Mouse (Mus musculus) kidney, adult 18-20 months (tissue): ENCODE data around the gene Vwa1.

Experiments used
- DNase-seq: peaks from one replicate; pipeline ENCODE4 v3.0.0; 2021

Gene Vwa1

GRCm38 (mm10) chr4:155777816-155778215 lies 3.3 kb upstream of the Vwa1 start:
- DNase-seq: no peak

- DNase-seq: no peak
These were observed 2.3 kb upstream of the Vwa1 start for GRCm38 (mm10) chr4:155776704-155777335.

- DNase-seq: peak; percentile 49
These were observed 1.4 kb upstream of the Vwa1 start for GRCm38 (mm10) chr4:155775855-155776254.

- DNase-seq: peak; percentile 68
These were observed 658 bp upstream of the Vwa1 start for GRCm38 (mm10) chr4:155774971-155775740.

- DNase-seq: no peak
These were observed 991 bp downstream of the Vwa1 start for GRCm38 (mm10) chr4:155773335-155774078.

- no peak for DNase-seq
These were observed 1.7 kb downstream of the Vwa1 start for GRCm38 (mm10) chr4:155772786-155773185.

- peak; percentile 51 for DNase-seq
These were observed 2.8 kb downstream of the Vwa1 start for GRCm38 (mm10) chr4:155771706-155772105.

GRCm38 (mm10) chr4:155770626-155771025 lies 3.9 kb downstream of the Vwa1 start:
- DNase-seq: no peak

GRCm38 (mm10) chr4:155769880-155770512 lies 4.5 kb downstream of the Vwa1 start:
- DNase-seq: peak; percentile 95

GRCm38 (mm10) chr4:155769496-155769879 lies 5.0 kb downstream of the Vwa1 start:
- no peak for DNase-seq

GRCm38 (mm10) chr4:155762357-155762756 lies 12.1 kb downstream of the Vwa1 start:
- DNase-seq: no peak

GRCm38 (mm10) chr4:155761356-155762099 lies 13.0 kb downstream of the Vwa1 start:
- DNase-seq: no peak

- peak; percentile 98 for DNase-seq
These were observed 13.7 kb downstream of the Vwa1 start, which contains the start of gene Atad3a for GRCm38 (mm10) chr4:155760613-155761355. Gene Atad3a, minus strand, starts transcription at chr4:155761093.

- peak; percentile 27 for DNase-seq
These were observed 14.5 kb downstream of the Vwa1 start for GRCm38 (mm10) chr4:155759862-155760612.

GRCm38 (mm10) chr4:155757011-155757410 lies 17.5 kb downstream of the Vwa1 start:
- DNase-seq: no peak

GRCm38 (mm10) chr4:155746575-155747490 lies 27.7 kb downstream of the Vwa1 start:
- no peak for DNase-seq

- DNase-seq: no peak
These were observed 28.4 kb downstream of the Vwa1 start for GRCm38 (mm10) chr4:155746036-155746548.

- DNase-seq: no peak
These were observed 29.4 kb downstream of the Vwa1 start for GRCm38 (mm10) chr4:155745136-155745535.

GRCm38 (mm10) chr4:155744474-155744873 lies 30.0 kb downstream of the Vwa1 start:
- DNase-seq: no peak

GRCm38 (mm10) chr4:155742684-155743083 lies 31.8 kb downstream of the Vwa1 start:
- no peak for DNase-seq
